Mouse (Mus musculus) hindbrain, embryonic 16.5 days (tissue): ENCODE results near the gene Figla. TPM values are rescaled to one million over a fixed set of nuclear protein-coding genes. Genes with fewer than 3 reads are reported as not detected.

Experiments
- ATAC-seq: fragments of 200-750 bp; cut with Nextera tagmentation; 2 replicates; pipeline ENCODE4 v1.8.0; 2017; ENCODE audit warnings: moderate TSS enrichment, moderate library complexity
- H3K27ac ChIP-seq: fragments of 300-500 bp; sonication (generic); 2 replicates; pipeline ENCODE4 v1.5.1; 2014; ENCODE audit warnings: low read depth, mild to moderate bottlenecking, control low read depth, low read length, moderate library complexity
- H3K27me3 ChIP-seq: fragments of 300-500 bp; sonication (generic); replicated peaks from 2 replicates; pipeline ENCODE4 v1.6.1; 2014; ENCODE audit warnings: low read length; ENCODE audit not compliant: control insufficient read depth, insufficient read depth
- H3K36me3 ChIP-seq: fragments of 300-500 bp; sonication (generic); 2 replicates; pipeline ENCODE4 v1.6.1; 2014; ENCODE audit warnings: mild to moderate bottlenecking, low read length, moderate library complexity, mixed read lengths; ENCODE audit not compliant: control insufficient read depth, insufficient read depth
- H3K4me1 ChIP-seq: fragments of 300-500 bp; sonication (generic); 2 replicates; pipeline ENCODE4 v1.6.1; 2014; ENCODE audit warnings: low read depth, low read length; ENCODE audit not compliant: control insufficient read depth, insufficient read depth
- H3K4me2 ChIP-seq: fragments of 300-500 bp; sonication (generic); 2 replicates; pipeline ENCODE4 v1.6.1; 2014; ENCODE audit warnings: mild to moderate bottlenecking, low read length, control low read depth, moderate library complexity
- H3K4me3 ChIP-seq: fragments of 300-500 bp; sonication (generic); 2 replicates; pipeline ENCODE4 v1.5.1; 2014; ENCODE audit warnings: mild to moderate bottlenecking, low read length, control low read depth, moderate library complexity
- H3K9ac ChIP-seq: fragments of 300-500 bp; sonication (generic); 2 replicates; pipeline ENCODE4 v1.6.1; 2014; ENCODE audit warnings: low read depth, mild to moderate bottlenecking, control low read depth, low read length, moderate library complexity
- H3K9me3 ChIP-seq: fragments of 300-500 bp; sonication (generic); 2 replicates; pipeline ENCODE4 v1.6.1; 2014; ENCODE audit warnings: mild to moderate bottlenecking, low read length, moderate library complexity; ENCODE audit not compliant: control insufficient read depth
- WGBS: fragments of 180-500 bp; shearing (Covaris S2); extraction: QIAGEN DNeasy Blood & Tissue Kit; methylation state at CpG from one replicate; pipeline ENCODE4 v1.1.7; 2014; 5-methylcytosine and 5-hydroxymethylcytosine counted together
- polyA plus RNA-seq: library from polyadenylated mRNA; unstranded; fragments of >200 nt; fragmentation: Nextera tagmentation; extraction: Ambion mirVana; gene quantifications from 2 replicates; pipeline ENCODE4 v1.2.1, GENCODE M21; 2015

The Figla gene
- polyA plus RNA-seq, 1 experiment from 2014 or later: not detected

GRCm38 (mm10) chr6:86020948-86021347 lies 5.0 kb downstream of the Figla start:
- no peaks in the 10 kb centered on the region for H3K4me1 ChIP-seq
- no peaks in the 10 kb centered on the region for H3K27me3 ChIP-seq
- no peak overlapping the region for H3K4me2 ChIP-seq
- 34% methylated on average over 3 of the region's 3 CpGs for WGBS
- no peaks in the 10 kb centered on the region for H3K9me3 ChIP-seq
- H3K4me3 ChIP-seq: no peak overlapping the region
- H3K36me3 ChIP-seq: no peaks in the 10 kb centered on the region
- no peak overlapping the region for H3K9ac ChIP-seq
- no peak overlapping the region for H3K27ac ChIP-seq
- ATAC-seq: no peak

- no peak overlapping the region for H3K9ac ChIP-seq
- no peaks in the 10 kb centered on the region for H3K27me3 ChIP-seq
- no peak overlapping the region for H3K4me2 ChIP-seq
- WGBS: 85% methylated on average over 8 of the region's 8 CpGs
- no peak overlapping the region for H3K27ac ChIP-seq
- no peaks in the 10 kb centered on the region for H3K9me3 ChIP-seq
- H3K4me3 ChIP-seq: no peak overlapping the region
- ATAC-seq: no peak
- H3K4me1 ChIP-seq: peaks cover 9% of the 10 kb centered on the region
- no peaks in the 10 kb centered on the region for H3K36me3 ChIP-seq
Measured at GRCm38 (mm10) chr6:86026632-86027292, 10.8 kb downstream of the Figla start.

- H3K36me3 ChIP-seq: no peaks in the 10 kb centered on the region
- peak overlapping the region; percentile 70 for H3K4me3 ChIP-seq
- no peaks in the 10 kb centered on the region for H3K9me3 ChIP-seq
- ATAC-seq: peak; percentile 46
- peak overlapping the region; percentile 93 for H3K27ac ChIP-seq
- H3K27me3 ChIP-seq: no peaks in the 10 kb centered on the region
- peak overlapping the region; percentile 60 for H3K4me2 ChIP-seq
- peak overlapping the region; percentile 93 for H3K9ac ChIP-seq
- 46% methylated on average over 2 of the region's 2 CpGs for WGBS
- H3K4me1 ChIP-seq: peaks cover 18% of the 10 kb centered on the region
Measured at GRCm38 (mm10) chr6:86028150-86028549, 12.2 kb downstream of the Figla start.

DNA sequence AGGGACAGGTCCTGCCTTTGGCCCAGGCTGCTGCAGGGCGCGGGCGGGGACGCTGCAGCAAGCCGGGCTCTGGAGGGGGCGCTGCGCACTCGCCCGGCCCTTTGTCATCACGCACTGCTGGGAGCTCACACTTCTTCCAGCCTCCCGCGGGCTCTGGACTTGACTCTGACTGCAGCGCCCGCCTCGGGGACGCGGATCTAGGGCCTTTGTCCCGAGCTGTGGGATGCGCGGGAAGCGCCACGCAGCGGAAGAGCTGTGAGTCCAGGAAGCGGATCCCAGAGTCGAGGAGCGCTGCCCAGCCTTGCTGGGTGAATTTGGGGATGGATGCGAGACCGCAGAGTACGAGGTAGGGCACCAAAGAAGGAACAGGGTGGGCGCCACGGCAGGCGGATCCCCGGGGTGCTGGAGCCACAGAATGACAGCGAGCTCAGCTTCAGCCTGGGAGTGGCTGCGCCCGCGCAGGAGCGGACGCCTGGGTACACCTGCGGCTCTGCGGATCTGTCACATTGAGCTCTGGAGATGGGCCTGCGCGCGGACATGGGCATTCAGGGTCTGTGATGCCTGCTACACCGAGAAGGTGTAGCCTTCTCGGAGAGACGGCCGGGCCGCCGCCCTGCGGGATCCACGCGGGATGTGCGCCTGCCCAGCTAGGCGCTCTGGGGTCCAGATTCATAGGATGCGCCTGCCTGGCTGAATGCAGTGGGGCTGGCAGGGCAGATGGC lies 12.8 kb downstream of the Figla start, which contains the start of gene Add2:
Add2 (plus strand) TSS at position 81 of the 722 bp plus-strand sequence.
- peak within 1 kb of the TSS; percentile 93 for H3K27ac ChIP-seq
- no peaks in the 10 kb centered on the region for H3K27me3 ChIP-seq
- H3K4me2 ChIP-seq: peak within 1 kb of the TSS; percentile 60
- peaks cover 18% of the 10 kb centered on the region for H3K4me1 ChIP-seq
- no peaks in the 10 kb centered on the region for H3K9me3 ChIP-seq
- H3K36me3 ChIP-seq: no peaks in the 10 kb centered on the region
- H3K4me3 ChIP-seq: peak within 1 kb of the TSS; percentile 70
- peak within 1 kb of the TSS; percentile 93 for H3K9ac ChIP-seq
- peak; percentile 89 for ATAC-seq
- under 1% methylated on average over 54 of the region's 56 CpGs for WGBS

GRCm38 (mm10) chr6:86029323-86029713 lies 13.3 kb downstream of the Figla start:
- peaks cover 18% of the 10 kb centered on the region for H3K4me1 ChIP-seq
- no peaks in the 10 kb centered on the region for H3K9me3 ChIP-seq
- no peaks in the 10 kb centered on the region for H3K36me3 ChIP-seq
- no peaks in the 10 kb centered on the region for H3K27me3 ChIP-seq
- peak overlapping the region; percentile 60 for H3K4me2 ChIP-seq
- peak; percentile 3; the same call in 1 of the 2 replicates for ATAC-seq
- H3K9ac ChIP-seq: peak overlapping the region; percentile 93
- peak overlapping the region; percentile 70 for H3K4me3 ChIP-seq
- WGBS: 6% methylated on average over 6 of the region's 6 CpGs
- peak overlapping the region; percentile 93 for H3K27ac ChIP-seq

- Histone ChIP-seq H3K27me3 (no peaks in the 10 kb centered on the region), H3K4me2 (peak overlapping the region; percentile 60), H3K4me1 (peaks cover 18% of the 10 kb centered on the region), H3K9ac (0 out of 2 replicates have a peak overlapping the region, but pooled peaks have one; percentile 9), H3K9me3 (no peaks in the 10 kb centered on the region), H3K27ac (no peak overlapping the region), H3K4me3 (peak overlapping the region; percentile 25), H3K36me3 (no peaks in the 10 kb centered on the region)
- WGBS: 56% methylated on average over 2 of the region's 2 CpGs
- ATAC-seq: no peak
Measured at GRCm38 (mm10) chr6:86031527-86031926, 15.6 kb downstream of the Figla start.

GRCm38 (mm10) chr6:86033635-86034034 lies 17.7 kb downstream of the Figla start:
- no peak overlapping the region for H3K4me3 ChIP-seq
- H3K4me2 ChIP-seq: no peak overlapping the region
- ATAC-seq: no peak
- H3K27me3 ChIP-seq: no peaks in the 10 kb centered on the region
- peaks cover 15% of the 10 kb centered on the region for H3K4me1 ChIP-seq
- no peak overlapping the region for H3K27ac ChIP-seq
- H3K9me3 ChIP-seq: no peaks in the 10 kb centered on the region
- WGBS: 82% methylated on average over 1 of the region's 1 CpGs
- H3K36me3 ChIP-seq: no peaks in the 10 kb centered on the region
- no peak overlapping the region for H3K9ac ChIP-seq

- no peaks in the 10 kb centered on the region for H3K27me3 ChIP-seq
- 53% methylated on average over 2 of the region's 2 CpGs for WGBS
- ATAC-seq: no peak
- no peaks in the 10 kb centered on the region for H3K9me3 ChIP-seq
- H3K36me3 ChIP-seq: no peaks in the 10 kb centered on the region
- no peak overlapping the region for H3K27ac ChIP-seq
- H3K4me1 ChIP-seq: peaks cover 7% of the 10 kb centered on the region
- H3K4me2 ChIP-seq: no peak overlapping the region
- H3K9ac ChIP-seq: no peak overlapping the region
- no peak overlapping the region for H3K4me3 ChIP-seq
Measured at GRCm38 (mm10) chr6:86038901-86039300, 22.9 kb downstream of the Figla start.

- H3K4me1 ChIP-seq: peaks cover 7% of the 10 kb centered on the region
- WGBS: 43% methylated on average over 1 of the region's 1 CpGs
Measured at GRCm38 (mm10) chr6:86040140-86040539, 24.2 kb downstream of the Figla start.

More at GRCm38 (mm10) chr6:86040140-86040539, 24.2 kb downstream of the Figla start:
- H3K27ac ChIP-seq: no peak overlapping the region
- no peaks in the 10 kb centered on the region for H3K9me3 ChIP-seq
- H3K4me3 ChIP-seq: no peak overlapping the region
- H3K4me2 ChIP-seq: no peak overlapping the region
- no peaks in the 10 kb centered on the region for H3K36me3 ChIP-seq
- no peaks in the 10 kb centered on the region for H3K27me3 ChIP-seq
- no peak overlapping the region for H3K9ac ChIP-seq
- ATAC-seq: no peak
